Mouse (Mus musculus) spleen, adult 12 weeks (tissue): ENCODE measurements around the gene Agl.
A peak's percentile ranks its signal among the peaks of the same experiment; 100 is the strongest.

Experiments
- DNase-seq: peaks from one replicate; pipeline ENCODE4 v3.0.0; 2022; ENCODE audit warnings: low spot score

Agl gene

DNA sequence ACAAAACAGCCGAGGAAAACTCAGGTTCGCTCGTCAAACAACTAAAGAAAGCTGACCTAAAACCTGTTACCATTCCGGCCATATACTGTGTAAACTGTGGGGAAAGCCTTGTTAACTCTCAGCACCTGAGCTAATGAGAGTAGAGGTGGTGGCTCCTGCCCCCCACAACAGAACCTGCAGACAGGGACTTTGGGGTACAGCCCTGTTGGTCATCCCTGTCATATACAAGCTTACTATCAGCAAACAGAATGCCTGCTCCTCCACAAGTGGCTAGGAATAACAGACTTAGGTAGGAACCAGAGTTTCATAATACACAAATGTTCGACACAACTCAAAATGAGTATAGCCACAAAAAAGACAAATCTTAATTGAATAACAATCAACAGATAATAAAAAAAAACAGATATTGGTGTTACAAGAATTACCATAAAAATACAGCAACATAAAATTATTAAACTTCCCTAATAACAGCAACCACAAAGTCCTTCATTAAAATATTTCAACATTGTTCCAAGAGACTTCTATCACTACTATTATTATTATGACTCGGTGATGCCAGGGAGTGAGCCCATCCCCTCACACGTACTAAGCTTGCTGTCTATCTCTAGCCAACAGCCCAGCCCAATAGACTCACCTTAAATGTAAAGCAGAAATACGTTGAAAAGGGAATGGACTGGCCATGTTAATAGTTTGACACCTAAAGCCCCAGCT, 112.9 kb downstream of the Agl start:
- DNase-seq: no peak

GRCm38 (mm10) chr3:116694312-116694711, 113.7 kb downstream of the Agl start:
- peak; percentile 31 for DNase-seq
